Mouse (Mus musculus): ENCODE data around the gene Rap1a. TPM values are rescaled to one million over a fixed set of nuclear protein-coding genes. Genes with fewer than 3 reads are reported as not detected.

Rap1a gene
- polyA plus RNA-seq, 1 experiment from 2014 or later = 106 TPM

DNA sequence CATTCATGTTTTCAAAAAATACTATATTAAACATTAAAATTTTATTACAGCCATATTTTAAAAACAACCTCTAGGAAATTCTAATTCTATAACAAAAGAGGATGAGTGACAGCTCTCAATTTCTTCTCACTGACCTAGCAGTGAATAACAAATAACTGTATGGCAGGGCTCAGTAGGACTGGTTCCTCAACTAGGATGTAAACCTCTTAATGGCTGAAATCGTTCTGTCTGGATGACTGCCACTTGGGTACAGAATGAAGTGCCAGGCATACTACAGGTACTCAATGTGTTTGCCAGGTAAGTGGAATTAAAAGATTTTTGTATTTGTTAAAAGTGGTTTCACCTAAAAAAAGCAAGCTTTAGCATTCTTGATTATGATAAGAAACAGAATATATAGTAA is 65.0 kb downstream of the Rap1a start:
- Histone ChIP-seq H3K4me2 (no peak overlapping the region), H3K4me3 (replicated peaks) (no peak overlapping the region), H3K27me3 (no peaks in the 10 kb centered on the region), H3K27ac (replicated peaks) (no peak overlapping the region), H3K4me1 (replicated peaks) (no peaks in the 10 kb centered on the region), H3K9me3 (replicated peaks) (no peaks in the 10 kb centered on the region), H3K36me3 (replicated peaks) (peaks cover 73% of the 10 kb centered on the region), H3K9ac (no peak overlapping the region)
- no peak for ATAC-seq (ENCODE audit: insufficient read depth)
- WGBS (ENCODE audit: insufficient replicate concordance) = 88% methylated on average over 1 of the region's 1 CpGs

- peaks cover 77% of the 10 kb centered on the region for H3K36me3 ChIP-seq (replicated peaks)
- no peaks in the 10 kb centered on the region for H3K9me3 ChIP-seq (replicated peaks)
- no peak overlapping the region for H3K4me2 ChIP-seq
- no peaks in the 10 kb centered on the region for H3K4me1 ChIP-seq (replicated peaks)
- no peak overlapping the region for H3K4me3 ChIP-seq (replicated peaks)
- no peak for ATAC-seq (ENCODE audit: insufficient read depth)
- H3K27ac ChIP-seq (replicated peaks) = no peak overlapping the region
- H3K27me3 ChIP-seq = no peaks in the 10 kb centered on the region
- H3K9ac ChIP-seq = no peak overlapping the region
These were observed 65.9 kb downstream of the Rap1a start for GRCm38 (mm10) chr3:105735285-105735684.

DNA sequence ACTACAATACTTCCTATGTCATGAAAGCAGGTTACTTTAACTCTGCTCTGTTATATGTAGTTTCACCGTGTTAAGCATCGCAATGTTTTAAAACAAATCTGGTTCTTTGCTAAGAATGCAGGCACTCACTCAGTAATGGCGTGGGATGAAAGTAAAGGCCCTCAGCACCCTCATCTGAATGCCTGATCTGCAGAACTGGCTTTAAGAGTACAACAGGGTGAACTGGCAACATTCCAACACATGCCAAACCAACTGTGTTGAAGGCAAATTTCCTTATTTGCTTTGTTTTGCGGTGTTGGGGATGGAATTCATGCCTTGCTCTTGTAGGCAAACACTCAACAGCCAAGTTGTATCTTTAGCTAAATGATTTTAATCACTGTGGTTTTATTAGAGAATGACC is 67.6 kb downstream of the Rap1a start:
- peaks cover 79% of the 10 kb centered on the region for H3K36me3 ChIP-seq (replicated peaks)
- no peaks in the 10 kb centered on the region for H3K4me1 ChIP-seq (replicated peaks)
- H3K27me3 ChIP-seq = no peaks in the 10 kb centered on the region
- no peaks in the 10 kb centered on the region for H3K9me3 ChIP-seq (replicated peaks)
- 91% methylated on average over 4 of the region's 4 CpGs for WGBS (ENCODE audit: insufficient replicate concordance)
- H3K4me3 ChIP-seq (replicated peaks) = no peak overlapping the region
- no peak overlapping the region for H3K4me2 ChIP-seq
- no peak overlapping the region for H3K27ac ChIP-seq (replicated peaks)
- ATAC-seq (ENCODE audit: insufficient read depth) = no peak
- H3K9ac ChIP-seq = no peak overlapping the region

- no peak for ATAC-seq (ENCODE audit: insufficient read depth)
- Histone ChIP-seq H3K4me2 (no peak overlapping the region), H3K9ac (no peak overlapping the region), H3K9me3 (replicated peaks) (no peaks in the 10 kb centered on the region), H3K4me1 (replicated peaks) (no peaks in the 10 kb centered on the region), H3K36me3 (replicated peaks) (peaks cover 71% of the 10 kb centered on the region), H3K27me3 (no peaks in the 10 kb centered on the region), H3K27ac (replicated peaks) (no peak overlapping the region), H3K4me3 (replicated peaks) (no peak overlapping the region)
- WGBS (ENCODE audit: insufficient replicate concordance) = 87% methylated on average over 4 of the region's 4 CpGs
These were observed 68.8 kb downstream of the Rap1a start for GRCm38 (mm10) chr3:105732360-105732759.

- Histone ChIP-seq H3K36me3 (replicated peaks) (peaks cover 28% of the 10 kb centered on the region), H3K9me3 (replicated peaks) (no peaks in the 10 kb centered on the region), H3K27me3 (no peaks in the 10 kb centered on the region), H3K4me1 (replicated peaks) (no peaks in the 10 kb centered on the region), H3K4me3 (replicated peaks) (no peak overlapping the region), H3K4me2 (no peak overlapping the region), H3K9ac (no peak overlapping the region), H3K27ac (replicated peaks) (no peak overlapping the region)
- ATAC-seq (ENCODE audit: insufficient read depth) = no peak
- 4% methylated on average over 1 of the region's 1 CpGs for WGBS (ENCODE audit: insufficient replicate concordance)
These were observed 75.1 kb downstream of the Rap1a start for GRCm38 (mm10) chr3:105726037-105726436.

- ATAC-seq (ENCODE audit: insufficient read depth) = no peak
- no peak overlapping the region for H3K4me2 ChIP-seq
- WGBS (ENCODE audit: insufficient replicate concordance) = 92% methylated on average over 3 of the region's 3 CpGs
These were observed 78.6 kb downstream of the Rap1a start for GRCm38 (mm10) chr3:105722510-105722909.

GRCm38 (mm10) chr3:105721681-105722201 is 79.4 kb downstream of the Rap1a start:
- no peak for ATAC-seq (ENCODE audit: insufficient read depth)
- 59% methylated on average over 2 of the region's 2 CpGs for WGBS (ENCODE audit: insufficient replicate concordance)
- Histone ChIP-seq H3K27ac (replicated peaks) (no peak overlapping the region), H3K9ac (no peak overlapping the region), H3K4me3 (replicated peaks) (no peak overlapping the region), H3K27me3 (no peaks in the 10 kb centered on the region), H3K4me2 (no peak overlapping the region), H3K4me1 (replicated peaks) (peaks cover 3% of the 10 kb centered on the region; the same call in 1 of the 2 replicates), H3K36me3 (replicated peaks) (peaks cover 6% of the 10 kb centered on the region; the same call in 1 of the 2 replicates), H3K9me3 (replicated peaks) (no peaks in the 10 kb centered on the region)

More at GRCm38 (mm10) chr3:105722510-105722909, 78.6 kb downstream of the Rap1a start:
- Histone ChIP-seq H3K9ac (no peak overlapping the region), H3K9me3 (replicated peaks) (no peaks in the 10 kb centered on the region), H3K27ac (replicated peaks) (no peak overlapping the region), H3K27me3 (no peaks in the 10 kb centered on the region), H3K4me3 (replicated peaks) (no peak overlapping the region), H3K4me1 (replicated peaks) (peaks cover 3% of the 10 kb centered on the region; the same call in 1 of the 2 replicates), H3K36me3 (replicated peaks) (peaks cover 10% of the 10 kb centered on the region)

DNA sequence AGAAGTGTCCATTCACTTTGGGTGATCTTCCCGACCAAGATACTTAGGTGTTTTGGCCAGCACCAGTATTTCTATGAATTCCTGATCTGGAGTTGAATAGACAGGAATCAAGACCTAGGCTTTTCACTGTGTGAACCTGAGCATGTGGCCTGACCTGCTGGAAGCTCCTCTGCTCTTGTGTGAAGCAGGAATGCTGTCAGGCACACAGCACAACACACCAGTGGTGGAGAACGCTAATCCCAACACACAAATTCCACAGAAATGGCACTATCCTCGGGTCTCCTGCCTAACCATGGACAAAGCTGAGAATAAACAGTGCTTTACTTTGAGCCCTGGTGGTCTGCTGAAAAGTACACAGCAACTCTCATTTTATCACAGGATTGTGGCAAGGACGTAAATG is 80.6 kb downstream of the Rap1a start:
- H3K4me3 ChIP-seq (replicated peaks) = no peak overlapping the region
- no peak overlapping the region for H3K27ac ChIP-seq (replicated peaks)
- H3K27me3 ChIP-seq = no peaks in the 10 kb centered on the region
- H3K36me3 ChIP-seq (replicated peaks) = peaks cover 6% of the 10 kb centered on the region; the same call in 1 of the 2 replicates
- WGBS (ENCODE audit: insufficient replicate concordance) = 70% methylated on average over 4 of the region's 4 CpGs
- H3K9ac ChIP-seq = no peak overlapping the region
- H3K4me1 ChIP-seq (replicated peaks) = peaks cover 3% of the 10 kb centered on the region; the same call in 1 of the 2 replicates
- no peaks in the 10 kb centered on the region for H3K9me3 ChIP-seq (replicated peaks)
- H3K4me2 ChIP-seq = no peak overlapping the region
- ATAC-seq (ENCODE audit: insufficient read depth) = no peak

GRCm38 (mm10) chr3:105719979-105720378 is 81.2 kb downstream of the Rap1a start:
- Histone ChIP-seq H3K4me1 (replicated peaks) (peaks cover 3% of the 10 kb centered on the region; the same call in 1 of the 2 replicates), H3K9ac (no peak overlapping the region), H3K27me3 (no peaks in the 10 kb centered on the region), H3K27ac (replicated peaks) (no peak overlapping the region), H3K4me3 (replicated peaks) (no peak overlapping the region), H3K9me3 (replicated peaks) (no peaks in the 10 kb centered on the region), H3K4me2 (no peak overlapping the region), H3K36me3 (replicated peaks) (peaks cover 6% of the 10 kb centered on the region; the same call in 1 of the 2 replicates)
- 41% methylated on average over 4 of the region's 4 CpGs for WGBS (ENCODE audit: insufficient replicate concordance)
- no peak for ATAC-seq (ENCODE audit: insufficient read depth)

- Histone ChIP-seq H3K9ac (no peak overlapping the region), H3K27ac (replicated peaks) (no peak overlapping the region), H3K4me3 (replicated peaks) (no peak overlapping the region), H3K9me3 (replicated peaks) (no peaks in the 10 kb centered on the region), H3K4me2 (no peak overlapping the region), H3K27me3 (0 out of 2 replicates have a peak, but pooled peaks cover under 1% of the 10 kb centered on the region), H3K36me3 (replicated peaks) (no peaks in the 10 kb centered on the region), H3K4me1 (replicated peaks) (peaks cover 3% of the 10 kb centered on the region; the same call in 1 of the 2 replicates)
- 23% methylated on average over 4 of the region's 4 CpGs for WGBS (ENCODE audit: insufficient replicate concordance)
- ATAC-seq (ENCODE audit: insufficient read depth) = no peak
These were observed 82.4 kb downstream of the Rap1a start for GRCm38 (mm10) chr3:105718746-105719145.

- Histone ChIP-seq H3K4me1 (replicated peaks) (peaks cover 3% of the 10 kb centered on the region; the same call in 1 of the 2 replicates), H3K9ac (no peak overlapping the region), H3K27ac (replicated peaks) (no peak overlapping the region), H3K36me3 (replicated peaks) (no peaks in the 10 kb centered on the region), H3K4me2 (no peak overlapping the region), H3K4me3 (replicated peaks) (no peak overlapping the region), H3K27me3 (peaks cover 6% of the 10 kb centered on the region; the same call in 1 of the 2 replicates), H3K9me3 (replicated peaks) (no peaks in the 10 kb centered on the region)
- 68% methylated on average over 11 of the region's 11 CpGs for WGBS (ENCODE audit: insufficient replicate concordance)
- no peak for ATAC-seq (ENCODE audit: insufficient read depth)
These were observed 83.1 kb downstream of the Rap1a start for GRCm38 (mm10) chr3:105717856-105718555.

All from liver, embryonic 15.5 days (tissue).